Mouse (Mus musculus) cerebellum, adult 9-11 months (tissue): ENCODE measurements around the gene Tmem11.
"Not testable (repeated sequence)": the region's sequence is repeated elsewhere in the genome, so short reads cannot be mapped to it uniquely, and the experiment has no call there.

ENCODE experiments used
- DNase-seq: peaks from one replicate; pipeline ENCODE4 v3.0.0; 2022

The Tmem11 gene

GRCm38 (mm10) chr11:60882386-60882785, 3.3 kb upstream of the Tmem11 start:
- DNase-seq: no peak

DNA sequence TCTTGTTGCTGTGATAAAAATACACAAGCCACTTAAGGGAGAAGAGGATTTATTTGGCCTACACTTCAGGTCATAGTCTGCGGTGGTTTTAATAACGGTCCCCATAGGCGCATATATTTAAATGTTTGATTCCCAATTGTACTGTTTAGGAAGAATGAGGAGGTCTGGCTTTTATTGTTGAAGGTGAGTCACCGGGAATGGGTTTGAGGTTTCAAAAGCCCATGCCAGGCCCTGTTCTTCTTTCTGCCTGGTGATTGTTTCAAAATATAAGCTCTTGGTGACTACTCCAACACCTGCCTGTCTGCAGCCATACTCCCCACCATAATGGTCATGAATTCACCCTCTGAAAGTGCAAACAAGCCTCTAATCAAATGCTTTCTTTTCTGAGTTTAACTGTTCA, 1.5 kb upstream of the Tmem11 start:
- no peak for DNase-seq

DNA sequence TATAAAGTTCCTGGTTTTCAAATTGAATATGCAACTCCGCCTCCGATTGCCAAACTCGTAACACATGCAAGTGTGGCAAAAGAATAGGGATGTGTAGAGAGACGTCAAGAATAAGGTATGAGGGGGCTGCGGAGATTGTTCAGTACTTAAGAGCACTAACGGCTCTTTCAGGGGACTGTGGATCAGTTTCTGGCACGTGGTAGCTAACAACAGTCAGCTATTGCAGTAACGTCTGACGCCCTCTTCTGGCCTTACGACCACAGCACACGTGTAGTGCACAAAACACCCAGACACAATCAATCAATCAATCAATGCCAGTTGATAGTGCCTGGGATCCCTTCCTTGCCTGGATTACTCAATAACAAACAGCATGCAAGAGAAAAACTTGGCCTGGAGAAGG, 351 bp upstream of the Tmem11 start:
- DNase-seq: peak; percentile 65

GRCm38 (mm10) chr11:60878056-60878612, 938 bp downstream of the Tmem11 start:
- no peak for DNase-seq

DNA sequence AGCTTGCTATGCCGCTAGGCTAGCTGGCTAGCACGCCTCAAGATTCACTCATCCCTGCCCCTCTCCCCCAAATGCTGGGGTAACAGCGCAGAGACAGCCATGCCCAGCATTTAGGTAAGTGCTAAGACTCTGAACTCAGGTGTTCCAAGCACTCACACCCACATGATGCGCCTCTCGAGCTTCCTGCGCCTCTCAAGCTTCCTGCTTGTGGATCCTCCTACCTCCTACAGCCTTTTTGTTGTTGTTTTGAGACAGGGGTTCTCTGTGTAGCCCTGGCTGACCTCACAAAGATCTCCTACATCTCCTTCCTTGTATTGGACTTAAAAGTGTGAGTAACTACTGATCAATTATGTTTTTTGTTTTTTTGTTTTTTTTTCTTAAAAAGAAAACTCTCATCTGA, 6.0 kb downstream of the Tmem11 start:
- no peak for DNase-seq

GRCm38 (mm10) chr11:60871409-60871808, 7.7 kb downstream of the Tmem11 start:
- DNase-seq: no peak

- not testable (repeated sequence) for DNase-seq
Observed at GRCm38 (mm10) chr11:60869471-60869870, 9.6 kb downstream of the Tmem11 start.

DNA sequence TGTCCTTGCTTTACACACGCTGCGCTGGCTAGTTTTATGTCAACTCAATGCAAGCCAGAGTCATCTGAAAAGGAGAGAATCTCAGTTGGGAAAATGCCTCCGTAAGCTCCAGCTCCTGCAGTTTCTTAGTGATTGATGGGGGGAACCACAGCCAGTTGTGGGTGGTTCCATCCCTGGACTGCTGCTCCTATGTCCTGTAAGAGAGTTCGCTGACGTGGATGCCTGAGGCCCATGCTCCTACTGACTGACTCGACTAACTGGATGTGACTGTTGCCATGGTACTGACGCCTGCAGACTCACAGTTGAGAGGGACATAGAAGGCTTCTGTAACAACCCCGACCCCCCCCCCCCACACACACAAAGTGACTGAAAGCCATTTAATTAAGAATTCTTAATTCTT, 11.2 kb downstream of the Tmem11 start:
- DNase-seq: no peak

DNA sequence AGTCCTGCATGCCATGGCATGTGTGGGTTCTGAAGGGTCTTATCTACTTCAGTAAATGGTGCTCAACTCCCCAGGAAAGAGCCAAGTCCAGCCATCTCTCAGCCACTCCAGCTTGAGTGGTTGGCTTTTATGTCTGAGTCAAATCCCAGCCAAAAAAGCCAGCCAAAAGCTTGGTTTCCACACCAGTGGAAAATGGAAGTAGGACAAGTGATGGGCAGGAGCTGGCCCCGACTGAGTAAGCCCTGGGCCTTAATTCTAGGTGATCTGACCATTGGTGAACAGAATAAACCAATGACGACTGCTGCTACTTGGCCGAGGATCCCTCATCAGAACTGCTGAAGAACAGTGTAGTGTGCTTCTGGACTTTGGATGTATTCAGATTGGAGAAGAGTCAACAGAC, 11.6 kb downstream of the Tmem11 start:
- DNase-seq: peak; percentile 45

DNA sequence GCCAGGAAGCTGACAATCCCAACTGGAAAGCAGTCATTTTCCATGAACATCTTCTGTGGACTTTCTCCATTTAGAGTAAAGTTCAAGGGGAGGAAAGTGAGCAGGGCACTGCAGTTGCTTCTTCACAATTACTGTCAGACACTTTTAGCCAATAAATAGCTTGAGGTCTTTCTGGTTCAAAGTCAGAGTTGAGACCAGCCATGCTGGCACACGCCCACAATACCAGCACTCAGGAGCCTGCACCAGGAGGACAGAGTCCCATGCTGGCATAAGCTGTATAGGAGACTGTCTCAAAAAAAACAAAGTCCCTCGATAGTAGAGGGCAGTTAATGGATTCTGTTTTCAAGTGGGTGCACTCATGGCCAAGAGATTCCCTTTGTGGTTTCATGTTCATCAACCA, 13.1 kb downstream of the Tmem11 start:
- no peak for DNase-seq

DNA sequence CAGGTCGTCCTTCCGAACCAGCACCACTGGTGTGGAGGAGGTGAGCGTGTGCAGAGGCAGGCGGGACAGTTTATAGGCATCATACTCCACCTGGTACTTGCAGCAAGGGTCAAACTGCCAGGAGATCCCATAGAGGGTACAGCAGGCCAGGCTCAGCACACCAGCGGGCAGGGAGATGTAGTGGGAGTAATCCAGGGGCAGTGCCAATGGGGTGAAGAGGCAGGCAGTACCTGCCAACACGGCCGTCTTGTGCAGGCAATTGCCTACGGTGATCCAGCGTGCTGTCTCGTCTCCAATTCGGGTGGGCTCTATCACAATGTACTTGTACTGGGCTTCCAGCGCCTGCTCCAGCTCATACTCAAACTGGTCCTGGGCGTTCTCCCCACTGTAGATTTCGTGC, 14.2 kb downstream of the Tmem11 start:
- no peak for DNase-seq

- DNase-seq: no peak
Observed at GRCm38 (mm10) chr11:60864166-60864565, 14.9 kb downstream of the Tmem11 start.

- peak; percentile 50 for DNase-seq
Observed at GRCm38 (mm10) chr11:60863196-60863595, 15.9 kb downstream of the Tmem11 start.

- DNase-seq: no peak
Observed at GRCm38 (mm10) chr11:60861993-60862392, 17.1 kb downstream of the Tmem11 start.

GRCm38 (mm10) chr11:60856587-60856986, 22.5 kb downstream of the Tmem11 start:
- no peak for DNase-seq

DNA sequence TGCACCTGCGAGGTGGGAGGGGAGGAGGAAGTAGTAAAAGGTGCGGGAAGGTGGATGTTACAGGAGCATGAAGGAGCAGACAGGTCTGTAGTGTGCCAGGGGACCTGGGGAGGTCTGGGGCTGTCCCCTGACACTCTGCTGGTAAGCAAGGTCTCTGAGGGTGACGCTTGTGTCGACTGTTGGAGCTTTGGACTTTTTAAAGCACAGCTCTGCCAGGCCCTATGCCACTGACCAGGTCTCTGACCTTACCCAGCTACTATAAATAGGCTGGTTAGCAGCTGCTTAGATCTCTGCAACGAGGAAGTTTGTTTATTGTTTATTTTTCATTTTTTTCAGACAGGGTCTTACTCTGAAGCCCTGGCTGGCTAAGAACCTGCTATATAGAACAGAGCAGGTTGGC, 33.7 kb downstream of the Tmem11 start:
- no peak for DNase-seq

DNA sequence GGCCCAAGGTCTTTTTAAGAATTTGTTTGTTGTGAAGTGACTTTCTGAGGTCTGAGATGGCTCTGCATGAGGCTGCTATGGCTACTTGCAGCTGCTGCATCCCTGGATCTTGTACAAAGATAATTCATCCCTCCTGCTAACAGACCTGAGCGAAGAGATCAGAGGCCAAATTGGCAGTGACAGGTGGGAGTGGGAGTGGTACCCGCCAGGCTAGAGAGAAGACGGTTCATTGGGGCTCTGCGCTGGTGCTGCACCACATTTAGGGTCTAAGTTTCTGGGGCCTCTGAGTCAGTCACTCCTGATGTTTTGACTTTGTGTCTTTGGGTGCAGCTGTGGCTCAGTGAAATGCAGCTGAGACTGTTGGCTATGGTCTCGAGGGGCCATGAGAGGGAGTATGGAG, 35.7 kb downstream of the Tmem11 start:
- no peak for DNase-seq

DNA sequence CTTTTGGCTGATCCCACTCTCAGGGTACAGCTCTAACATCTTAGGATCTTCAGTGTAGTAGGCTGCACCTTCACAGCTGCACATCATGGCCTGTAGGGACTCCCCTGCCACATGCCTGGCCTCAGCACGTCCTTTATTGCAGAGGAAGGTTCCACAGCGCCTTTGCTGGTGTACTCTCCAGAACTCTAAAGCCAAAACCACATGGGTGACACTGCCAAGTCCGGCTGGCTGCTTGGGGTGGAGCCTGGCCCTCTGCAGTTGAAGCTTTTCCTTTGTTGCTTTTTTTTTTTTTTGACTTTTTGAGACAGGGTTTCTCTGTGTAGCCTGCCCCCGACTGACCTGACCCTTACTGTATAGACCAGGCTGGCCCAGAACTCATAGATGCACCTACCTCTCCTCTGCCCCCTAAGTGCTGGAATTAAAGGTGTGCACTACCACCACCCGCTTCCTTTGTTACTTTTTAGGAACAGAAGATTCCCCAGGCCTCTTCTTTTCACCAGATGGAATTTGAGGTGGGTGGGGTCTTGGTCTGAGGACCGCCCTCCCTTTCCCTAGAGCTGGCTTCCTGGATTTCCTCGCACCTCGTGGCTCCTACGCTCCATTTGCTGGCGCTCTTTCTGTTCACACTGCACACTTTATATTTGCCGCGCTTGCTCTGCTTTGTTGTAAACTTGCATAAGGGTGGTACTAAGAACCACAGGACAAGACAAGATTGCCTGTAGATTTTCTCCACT, 37.4 kb downstream of the Tmem11 start:
- no peak for DNase-seq

DNA sequence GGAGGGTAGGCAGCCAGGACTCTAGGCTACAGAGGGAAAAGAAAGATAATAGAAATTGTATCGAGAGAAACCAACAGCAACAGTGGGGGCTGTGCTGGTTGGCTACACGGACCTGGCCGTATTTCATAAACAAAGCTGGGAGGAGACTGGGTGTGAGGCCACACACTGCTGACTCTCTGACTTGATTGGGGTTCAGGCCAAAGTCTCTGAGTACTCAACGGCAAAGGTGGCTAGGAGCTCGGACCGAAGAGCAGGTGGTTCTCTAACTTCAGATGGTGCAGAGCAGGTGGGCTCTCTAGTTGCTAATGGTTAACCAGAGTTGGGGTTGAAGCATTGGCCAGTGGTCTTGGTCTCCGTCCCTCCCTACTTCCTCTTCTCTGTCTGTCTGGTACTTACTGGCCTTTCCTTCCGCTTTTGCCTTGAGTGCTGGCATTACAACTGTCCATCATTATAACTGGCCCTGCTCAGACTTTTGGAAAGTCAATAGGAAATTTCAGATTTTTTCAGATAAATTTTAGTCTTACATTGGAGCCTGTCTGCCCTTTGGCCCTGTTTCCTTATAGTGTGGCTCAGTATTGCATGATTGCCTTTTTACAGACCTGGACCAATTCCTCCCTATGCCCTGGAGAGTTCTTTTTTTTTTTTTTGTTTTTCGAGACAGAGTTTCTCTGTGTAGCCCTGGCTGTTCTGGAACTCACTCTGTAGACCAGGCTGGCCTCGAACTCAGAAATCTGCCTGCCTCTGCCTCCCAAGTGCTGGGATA, 41.2 kb downstream of the Tmem11 start:
- no peak for DNase-seq

DNA sequence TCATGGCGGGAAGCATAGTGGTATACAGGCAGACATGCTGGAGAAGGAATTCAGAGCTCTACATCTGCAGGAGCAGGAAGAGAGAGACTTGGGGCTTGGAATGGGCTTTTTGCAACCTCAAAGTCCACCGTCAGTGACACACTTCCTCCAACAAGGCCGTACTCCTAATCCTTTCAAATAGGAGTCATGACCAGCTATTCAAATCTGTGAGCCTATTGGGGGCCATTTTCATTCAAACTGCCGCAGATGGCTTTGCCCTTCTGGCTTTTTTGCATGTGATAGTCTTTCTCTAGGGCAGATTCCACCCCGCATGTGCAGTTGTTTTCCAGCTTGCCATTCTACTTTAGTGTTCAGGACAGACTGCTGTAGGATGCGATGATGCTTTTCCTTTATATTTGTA, 42.2 kb downstream of the Tmem11 start:
- no peak for DNase-seq

DNA sequence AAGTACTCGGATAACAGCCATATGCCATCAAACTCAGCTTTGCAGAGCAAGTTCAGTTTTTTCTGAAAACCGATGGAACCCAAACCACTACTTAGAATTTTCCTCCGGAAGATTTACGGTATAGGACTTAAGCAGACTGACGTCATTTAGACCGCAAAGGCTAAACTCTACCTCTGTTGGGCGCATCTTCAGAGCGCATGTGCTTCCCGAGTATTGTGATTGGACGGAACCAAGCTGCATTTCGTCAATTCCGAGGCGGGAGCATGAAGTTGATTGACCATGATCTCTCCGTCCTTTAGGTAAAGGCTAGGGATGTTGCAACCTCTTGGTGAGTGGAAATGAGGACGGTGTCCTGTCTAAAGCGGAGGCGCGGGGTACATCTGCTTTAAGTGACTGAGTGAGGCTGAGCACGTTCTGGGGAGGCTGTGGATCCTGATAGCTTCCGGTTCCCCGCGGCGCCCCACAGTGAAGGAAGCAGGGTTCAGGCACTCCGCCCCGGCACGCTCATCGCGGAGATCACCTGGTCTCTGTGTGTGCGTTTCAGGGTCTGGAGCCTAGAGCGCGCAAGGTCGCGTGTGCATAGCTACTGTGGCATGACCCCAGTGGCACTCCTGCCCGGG, 48.5 kb downstream of the Tmem11 start, which contains the start of gene Dhrs7b:
Gene Dhrs7b, plus strand, starts transcription at position 199 of the 620 bp plus-strand sequence.
- peak; percentile 94 for DNase-seq

DNA sequence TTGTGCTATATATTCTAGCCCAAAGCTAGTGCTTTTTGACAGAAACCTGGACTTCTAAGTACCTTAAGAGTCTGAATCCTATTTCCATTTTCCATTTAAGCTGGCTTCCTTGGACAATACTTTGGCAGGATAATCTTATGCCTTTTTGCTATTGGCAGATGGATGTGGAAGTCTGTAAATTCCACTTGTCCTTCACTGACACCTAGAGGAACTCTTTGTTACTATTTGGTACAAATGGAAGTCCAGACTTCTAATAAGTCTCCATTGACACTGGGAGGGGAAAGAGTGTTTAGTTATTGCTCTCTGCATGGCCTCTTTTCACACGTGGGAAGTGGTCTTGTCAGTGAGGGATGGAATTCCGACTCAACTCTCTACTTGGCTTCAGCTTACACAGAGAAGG, 50.2 kb downstream of the Tmem11 start:
- no peak for DNase-seq

GRCm38 (mm10) chr11:60827241-60827945, 51.7 kb downstream of the Tmem11 start:
- DNase-seq: no peak
